Mouse (Mus musculus) kidney, postnatal 4 days (tissue): ENCODE measurements around the gene Vmn1r87.

Experiments used
- DNase-seq, 2 experiments: peaks; one replicate each; pipeline ENCODE4 v3.0.0; 2021; ENCODE audit warnings: mixed read lengths in 2 of 2

Vmn1r87 gene

GRCm38 (mm10) chr7:13140057-13140456, at the start of gene Vmn1r87:
Gene Vmn1r87, minus strand, starts transcription at chr7:13140157.
- DNase-seq = no peak

- DNase-seq = no peak
Observed at GRCm38 (mm10) chr7:13159268-13159667, 19.3 kb upstream of the Vmn1r87 start, which contains the start of gene Vmn1r88. Gene Vmn1r88, plus strand, starts transcription at chr7:13159568.

- no peak for DNase-seq
Observed at GRCm38 (mm10) chr7:13137340-13137739, 2.6 kb downstream of the Vmn1r87 start.

GRCm38 (mm10) chr7:13131856-13132255, 8.1 kb downstream of the Vmn1r87 start:
- DNase-seq = no peak

GRCm38 (mm10) chr7:13123554-13124153, 16.3 kb downstream of the Vmn1r87 start:
- DNase-seq = peak; percentile 27 to 36

- DNase-seq = no peak
Observed at GRCm38 (mm10) chr7:13119817-13120216, 20.1 kb downstream of the Vmn1r87 start, which contains the start of gene Vmn1r86. Gene Vmn1r86, minus strand, starts transcription at chr7:13119917.

GRCm38 (mm10) chr7:13095073-13095472, 44.9 kb downstream of the Vmn1r87 start, which contains the start of gene Vmn1r85:
Gene Vmn1r85, minus strand, starts transcription at chr7:13095173.
- no peak for DNase-seq
